Mouse (Mus musculus) testis, adult 2 months (tissue): ENCODE data around the gene Rnf26.

Experiments used
- CTCF ChIP-seq: fragments of 200-500 bp; IDR thresholded peaks from 2 replicates; pipeline ENCODE4 v1.5.1; 2012; ENCODE audit warnings: low read depth, mild to moderate bottlenecking, inconsistent platforms, low read length, moderate library complexity; ENCODE audit not compliant: control insufficient read depth, insufficient read depth, insufficient replicate concordance
- POLR2A ChIP-seq: fragments of 200-500 bp; IDR thresholded peaks from 2 replicates; pipeline ENCODE4 v1.6.1; 2012; ENCODE audit warnings: low read depth, mild to moderate bottlenecking, inconsistent platforms, low read length, moderate library complexity; ENCODE audit not compliant: control insufficient read depth

GRCm38 (mm10) chr9:44106182-44106581, 7.1 kb downstream of the Rnf26 start:
- TF ChIP-seq CTCF (no peak), POLR2A (no peak)
